ENCODE assay signal across 14 mouse cellular contexts in the genomic region with DNA sequence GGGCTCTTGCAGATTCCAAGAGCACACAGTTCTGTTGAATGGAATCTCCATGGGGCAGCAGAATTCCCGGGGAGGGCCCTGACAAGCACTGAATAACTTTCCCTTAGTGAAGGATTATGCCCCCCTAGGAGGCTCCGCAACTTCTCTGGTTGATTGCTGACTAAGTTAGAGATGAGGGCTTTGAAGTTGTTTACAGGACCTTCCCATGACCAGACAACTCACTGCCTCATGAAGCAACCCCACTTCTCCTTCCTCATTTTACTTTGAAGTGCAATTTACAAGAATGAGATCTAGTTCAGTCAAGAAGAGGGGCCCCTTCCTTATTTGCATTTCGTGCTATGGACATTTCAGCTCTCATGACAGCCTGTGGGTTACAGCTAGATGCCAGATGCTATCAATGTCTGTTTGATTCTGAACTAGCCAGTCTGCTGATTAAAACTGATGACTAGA. TPM values are rescaled to one million over a fixed set of nuclear protein-coding genes. Genes with fewer than 3 reads are reported as not detected.
DNase-seq lines count a peak whose midpoint lies in the region; ATAC-seq lines count a peak whose summit lies in the region.
"Had no signal": no experiment of that assay in that cellular context is flagged by ENCODE, and none has a peak within 500 bp of the region (broad histone marks: within the 10 kb centered on the region; RNA-seq: fewer than 3 reads in every experiment).

No protein-coding gene starts in this region.

- no peak for DNase-seq in hindbrain, embryonic 10.5 days (ENCODE audit: low spot score)
- peak; percentile 48 to 63 for DNase-seq in spleen, postnatal 36 days (ENCODE audit: low spot score in 2 of 2)
- DNase-seq in spleen, adult 12 weeks (ENCODE audit: low spot score): no peak
- DNase-seq in hindbrain, embryonic 14.5 days (ENCODE audit: low spot score): no peak
- no peak for DNase-seq in adrenal gland, adult 18-20 months (ENCODE audit: low spot score in 2 of 2)
- DNase-seq in urinary bladder, postnatal 36 days (ENCODE audit: low spot score in 2 of 2): no peak
- no peak for DNase-seq in embryo, embryonic 10 days (ENCODE audit: low spot score)
- DNase-seq: adrenal gland, adult 2 months; cerebellum, postnatal 25 days; kidney, adult 9 months; right cerebral cortex, adult 18-20 months had no signal

- H3K4me2 ChIP-seq in hindbrain, embryonic 12.5 days (replicated peaks): no peak overlapping the region
- H3K4me2 ChIP-seq in hindbrain, embryonic 14.5 days (replicated peaks): no peak overlapping the region

- H3K27me3 ChIP-seq in hindbrain, embryonic 10.5 days (ENCODE audit: insufficient read depth, poor library complexity, severe bottlenecking): peaks cover 8% of the 10 kb centered on the region; the same call in 1 of the 2 replicates
- peaks cover 4% of the 10 kb centered on the region; the same call in 1 of the 2 replicates for H3K27me3 ChIP-seq in hindbrain, embryonic 12.5 days
- no peaks in the 10 kb centered on the region for H3K27me3 ChIP-seq in hindbrain, embryonic 14.5 days (ENCODE audit: control insufficient read depth, insufficient read depth, low read length)

- WGBS in hindbrain, embryonic 10.5 days: 20% methylated on average over 3 of the region's 3 CpGs
- 14% methylated on average over 3 of the region's 3 CpGs for WGBS in hindbrain, embryonic 12.5 days
- 15% methylated on average over 3 of the region's 3 CpGs for WGBS in hindbrain, embryonic 14.5 days

- no peak; the same call in 1 of the 2 replicates for ATAC-seq in hindbrain, embryonic 12.5 days (ENCODE audit: low FRiP score)
- peak; percentile 68 for ATAC-seq in hindbrain, embryonic 14.5 days (ENCODE audit: low FRiP score)

- H3K9ac ChIP-seq in hindbrain, embryonic 12.5 days: no peak overlapping the region
- no peak overlapping the region for H3K9ac ChIP-seq in hindbrain, embryonic 14.5 days

- no peaks in the 10 kb centered on the region for H3K9me3 ChIP-seq in hindbrain, embryonic 10.5 days
- H3K9me3 ChIP-seq in hindbrain, embryonic 12.5 days (replicated peaks): no peaks in the 10 kb centered on the region
- H3K9me3 ChIP-seq in hindbrain, embryonic 14.5 days (ENCODE audit: control insufficient read depth, low read length): no peaks in the 10 kb centered on the region

- H3K4me3 ChIP-seq in hindbrain, embryonic 10.5 days: no peak overlapping the region
- H3K4me3 ChIP-seq in hindbrain, embryonic 12.5 days: no peak overlapping the region
- H3K4me3 ChIP-seq in hindbrain, embryonic 14.5 days (replicated peaks; ENCODE audit: low read length): no peak overlapping the region
- H3K4me3 ChIP-seq: heart, adult 2 months had no signal

- peaks cover 8% of the 10 kb centered on the region for H3K4me1 ChIP-seq in hindbrain, embryonic 10.5 days (replicated peaks)
- peaks cover 8% of the 10 kb centered on the region for H3K4me1 ChIP-seq in hindbrain, embryonic 12.5 days
- no peaks in the 10 kb centered on the region for H3K4me1 ChIP-seq in hindbrain, embryonic 14.5 days (replicated peaks; ENCODE audit: control insufficient read depth, insufficient read depth, low read length)

- H3K36me3 ChIP-seq in hindbrain, embryonic 10.5 days: no peaks in the 10 kb centered on the region
- no peaks in the 10 kb centered on the region for H3K36me3 ChIP-seq in hindbrain, embryonic 12.5 days
- H3K36me3 ChIP-seq in hindbrain, embryonic 14.5 days (replicated peaks; ENCODE audit: control insufficient read depth, insufficient read depth): no peaks in the 10 kb centered on the region

- peak overlapping the region; percentile 42; the same call in 1 of the 2 replicates for H3K27ac ChIP-seq in hindbrain, embryonic 10.5 days
- H3K27ac ChIP-seq in hindbrain, embryonic 12.5 days: no peak overlapping the region
- no peak overlapping the region for H3K27ac ChIP-seq in hindbrain, embryonic 14.5 days
- H3K27ac ChIP-seq: heart, adult 2 months had no signal

RNA-seq across cellular contexts. Expression of gene Pla2g7, which starts 5.8 kb away (rescaled TPM):
- 7.0 and 11.2 TPM in 2 replicates for polyA plus RNA-seq in hindbrain, embryonic 10.5 days (2016; fragmentation: Nextera tagmentation; extraction: Ambion mirVana)
- polyA plus RNA-seq in hindbrain, embryonic 12.5 days (2016; fragmentation: Nextera tagmentation; extraction: Ambion mirVana): 19.5 and 21.0 TPM in 2 replicates
- polyA plus RNA-seq in hindbrain, embryonic 14.5 days (2014; fragmentation: Nextera tagmentation; extraction: Ambion mirVana): 105 and 113 TPM in 2 replicates
- 10 to 100 TPM; 16.9 to 34.4 TPM for total RNA-seq in adrenal gland, adult 18-20 months (2021)

RNA-seq across cellular contexts. Expression of gene Ankrd66, which starts 30.2 kb away (rescaled TPM):
- 0.29 and 1.5 TPM in 2 replicates for polyA plus RNA-seq in hindbrain, embryonic 10.5 days (2016; fragmentation: Nextera tagmentation; extraction: Ambion mirVana)
- polyA plus RNA-seq in hindbrain, embryonic 12.5 days (2016; fragmentation: Nextera tagmentation; extraction: Ambion mirVana): 0.85 and 1.3 TPM in 2 replicates
- polyA plus RNA-seq in hindbrain, embryonic 14.5 days (2014; fragmentation: Nextera tagmentation; extraction: Ambion mirVana): 0.94 and 2.1 TPM in 2 replicates
- not detected for total RNA-seq in adrenal gland, adult 18-20 months (2021)
- total RNA-seq: adrenal gland, adult 2 months; heart, adult 2 months had no signal
- polyA plus RNA-seq: adrenal gland, adult 2 months; limb, embryonic 11.5 days had no signal

RNA-seq across cellular contexts. Expression of gene Tdrd6, which starts 56.5 kb away (rescaled TPM):
- 0.03 and 0.17 TPM in 2 replicates for polyA plus RNA-seq in hindbrain, embryonic 10.5 days (2016; fragmentation: Nextera tagmentation; extraction: Ambion mirVana)
- polyA plus RNA-seq in hindbrain, embryonic 12.5 days (2016; fragmentation: Nextera tagmentation; extraction: Ambion mirVana): 0.05 and 0.47 TPM in 2 replicates
- polyA plus RNA-seq in hindbrain, embryonic 14.5 days (2014; fragmentation: Nextera tagmentation; extraction: Ambion mirVana): 0.50 and 0.56 TPM in 2 replicates
- not detected for total RNA-seq in adrenal gland, adult 18-20 months (2021)
- total RNA-seq: adrenal gland, adult 2 months; heart, adult 2 months had no signal
- polyA plus RNA-seq: adrenal gland, adult 2 months had no signal

Comparison
In these comparisons a context has a peak if more than half of its experiments do, and no peak if none do; other contexts are left out.
1. DNase-seq: peak in spleen, postnatal 36 days (2 of 2); none in hindbrain, embryonic 10.5 days (single experiment), spleen, adult 12 weeks (single experiment), hindbrain, embryonic 14.5 days (single experiment), adrenal gland, adult 18-20 months (0 of 2), urinary bladder, postnatal 36 days (0 of 2) and embryo, embryonic 10 days (single experiment).